Mouse (Mus musculus): ENCODE measurements at regions not wholly inside any gene's neighbourhood (a gene's known extent, or its start where the extent isn't known, plus 50 kb on each side); places are given as distances from the start of the nearest gene placed in this dataset.

GRCm38 (mm10) chr14:9411822-9412403 lies 745.9 kb upstream of the 4930452B06Rik start:
- TF ChIP-seq POLR2A (IDR thresholded peaks at IDR 0.05; ENCODE audit: borderline replicate concordance, extremely low read depth, insufficient read depth, insufficient read length, poor library complexity, severe bottlenecking) (no peak), CTCF (IDR thresholded peaks at IDR 0.05; ENCODE audit: borderline replicate concordance, extremely low read depth, insufficient read depth, insufficient read length) (no peak)

All from brain, embryonic 14.5 days (tissue).